ENCODE assay signal across 22 mouse cellular contexts in the genomic region with DNA sequence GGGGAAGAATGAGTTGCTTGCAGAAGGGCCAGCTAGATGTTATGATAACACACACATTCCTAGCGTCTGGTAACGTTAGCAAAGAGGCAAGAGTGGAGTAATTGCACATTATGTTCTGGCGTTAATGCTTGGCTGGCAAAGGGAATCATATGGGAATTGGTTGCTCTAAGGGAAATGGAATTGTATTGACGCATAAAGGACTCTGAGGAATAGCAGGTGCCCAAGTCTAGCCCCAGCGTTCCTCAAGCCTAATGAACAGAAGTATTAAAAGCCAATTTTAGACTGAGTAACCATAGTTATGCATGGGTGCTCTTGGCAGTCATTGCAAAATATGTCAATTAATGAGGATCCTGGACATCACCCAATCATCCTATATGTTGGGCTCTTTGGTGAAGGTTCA. TPM values are rescaled to one million over a fixed set of nuclear protein-coding genes. Genes with fewer than 3 reads are reported as not detected.
DNase-seq lines count a peak whose midpoint lies in the region; ATAC-seq and TF ChIP-seq lines count a peak whose summit lies in the region.
"Had no signal": no experiment of that assay in that cellular context is flagged by ENCODE, and none has a peak within 500 bp of the region (broad histone marks: within the 10 kb centered on the region; RNA-seq: fewer than 3 reads in every experiment).

No protein-coding gene starts in this region.

- no peaks in the 10 kb centered on the region for H3K9me3 ChIP-seq in hindbrain, postnatal 0 days (ENCODE audit: low read length)
- no peaks in the 10 kb centered on the region for H3K9me3 ChIP-seq in hindbrain, embryonic 10.5 days
- H3K9me3 ChIP-seq in midbrain, postnatal 0 days (ENCODE audit: low read length): no peaks in the 10 kb centered on the region
- no peaks in the 10 kb centered on the region for H3K9me3 ChIP-seq in midbrain, embryonic 13.5 days
- H3K9me3 ChIP-seq in liver, embryonic 11.5 days (ENCODE audit: control insufficient read depth, low read length): no peaks in the 10 kb centered on the region
- H3K9me3 ChIP-seq: embryonic facial prominence, embryonic 10.5 days; forebrain, embryonic 10.5 days; heart, embryonic 13.5 days; hindbrain, embryonic 12.5 days had no signal

- ATAC-seq in hindbrain, postnatal 0 days: no peak
- ATAC-seq in midbrain, postnatal 0 days (ENCODE audit: low FRiP score): no peak
- ATAC-seq in midbrain, embryonic 13.5 days: no peak
- no peak for ATAC-seq in liver, embryonic 11.5 days (replicated peaks; ENCODE audit: low FRiP score)
- ATAC-seq: activated CD4-positive, CD25-positive, alpha-beta regulatory T cell, adult 4 months; intestine, embryonic 16.5 days; Patski had no signal

- no peak overlapping the region for H3K9ac ChIP-seq in hindbrain, postnatal 0 days (replicated peaks; ENCODE audit: low read length)
- H3K9ac ChIP-seq in midbrain, postnatal 0 days (replicated peaks; ENCODE audit: low read length, poor library complexity, severe bottlenecking): no peak overlapping the region
- no peak overlapping the region for H3K9ac ChIP-seq in midbrain, embryonic 13.5 days (replicated peaks)
- no peak overlapping the region for H3K9ac ChIP-seq in liver, embryonic 11.5 days (ENCODE audit: low read depth, low read length)
- H3K9ac ChIP-seq: heart, embryonic 13.5 days; hindbrain, embryonic 12.5 days had no signal

- H3K4me1 ChIP-seq in hindbrain, postnatal 0 days (ENCODE audit: insufficient read depth, low read length): no peaks in the 10 kb centered on the region
- H3K4me1 ChIP-seq in hindbrain, embryonic 10.5 days (replicated peaks): no peaks in the 10 kb centered on the region
- no peaks in the 10 kb centered on the region for H3K4me1 ChIP-seq in midbrain, postnatal 0 days (ENCODE audit: insufficient read depth, low read length)
- no peaks in the 10 kb centered on the region for H3K4me1 ChIP-seq in midbrain, embryonic 13.5 days (replicated peaks)
- H3K4me1 ChIP-seq in liver, embryonic 11.5 days (replicated peaks; ENCODE audit: control insufficient read depth, insufficient read depth, low read length): no peaks in the 10 kb centered on the region
- H3K4me1 ChIP-seq: embryonic facial prominence, embryonic 10.5 days; forebrain, embryonic 10.5 days; heart, embryonic 13.5 days; hindbrain, embryonic 12.5 days had no signal

- no peaks in the 10 kb centered on the region for H3K27me3 ChIP-seq in hindbrain, postnatal 0 days (ENCODE audit: insufficient read depth, low read length)
- no peaks in the 10 kb centered on the region for H3K27me3 ChIP-seq in hindbrain, embryonic 10.5 days (ENCODE audit: insufficient read depth, poor library complexity, severe bottlenecking)
- no peaks in the 10 kb centered on the region for H3K27me3 ChIP-seq in midbrain, postnatal 0 days (ENCODE audit: insufficient read depth, low read length)
- H3K27me3 ChIP-seq in midbrain, embryonic 13.5 days: no peaks in the 10 kb centered on the region
- H3K27me3 ChIP-seq in liver, embryonic 11.5 days (replicated peaks; ENCODE audit: control insufficient read depth, insufficient read depth, low read length): no peaks in the 10 kb centered on the region
- H3K27me3 ChIP-seq: heart, embryonic 13.5 days; hindbrain, embryonic 12.5 days; Patski had no signal

- H3K4me3 ChIP-seq in hindbrain, postnatal 0 days (ENCODE audit: low read length): no peak overlapping the region
- no peak overlapping the region for H3K4me3 ChIP-seq in hindbrain, embryonic 10.5 days
- H3K4me3 ChIP-seq in midbrain, postnatal 0 days (ENCODE audit: low read depth, low read length): no peak overlapping the region
- no peak overlapping the region for H3K4me3 ChIP-seq in midbrain, embryonic 13.5 days (replicated peaks)
- no peak overlapping the region for H3K4me3 ChIP-seq in liver, embryonic 11.5 days (ENCODE audit: low read depth, low read length)
- H3K4me3 ChIP-seq: embryonic facial prominence, embryonic 10.5 days; forebrain, embryonic 10.5 days; gastrocnemius, adult 2 months; heart, embryonic 13.5 days; hindbrain, embryonic 12.5 days had no signal

- WGBS in hindbrain, postnatal 0 days: 46% methylated on average over 5 of the region's 5 CpGs
- WGBS in hindbrain, embryonic 10.5 days: 81% methylated on average over 5 of the region's 5 CpGs
- WGBS in midbrain, postnatal 0 days: 78% methylated on average over 5 of the region's 5 CpGs
- WGBS in midbrain, embryonic 13.5 days: 87% methylated on average over 5 of the region's 5 CpGs
- 71% methylated on average over 5 of the region's 5 CpGs for WGBS in liver, embryonic 11.5 days

- H3K4me2 ChIP-seq in hindbrain, postnatal 0 days (ENCODE audit: low read depth, low read length): no peak overlapping the region
- H3K4me2 ChIP-seq in midbrain, postnatal 0 days (ENCODE audit: low read depth, low read length, poor library complexity, severe bottlenecking): no peak overlapping the region
- H3K4me2 ChIP-seq in midbrain, embryonic 13.5 days (replicated peaks): no peak overlapping the region
- H3K4me2 ChIP-seq in liver, embryonic 11.5 days: no peak overlapping the region
- H3K4me2 ChIP-seq: heart, embryonic 13.5 days; hindbrain, embryonic 12.5 days had no signal

- no peak overlapping the region for H3K27ac ChIP-seq in hindbrain, postnatal 0 days
- H3K27ac ChIP-seq in hindbrain, embryonic 10.5 days: no peak overlapping the region
- no peak overlapping the region for H3K27ac ChIP-seq in midbrain, postnatal 0 days (ENCODE audit: low read depth, low read length)
- no peak overlapping the region for H3K27ac ChIP-seq in midbrain, embryonic 13.5 days
- H3K27ac ChIP-seq in liver, embryonic 11.5 days (ENCODE audit: low read depth, low read length): no peak overlapping the region
- H3K27ac ChIP-seq: embryonic facial prominence, embryonic 10.5 days; forebrain, embryonic 10.5 days; gastrocnemius, adult 2 months; heart, embryonic 13.5 days; hindbrain, embryonic 12.5 days had no signal

- DNase-seq in adrenal gland, postnatal 14 days: peak; percentile 40
- no peak for DNase-seq in adrenal gland, postnatal 25 days
- peak; percentile 40 for DNase-seq in hindbrain, postnatal 0 days (ENCODE audit: low spot score)
- DNase-seq in hindbrain, embryonic 10.5 days (ENCODE audit: low spot score): no peak
- peak; percentile 53 for DNase-seq in midbrain, postnatal 0 days (ENCODE audit: low spot score)
- peak; percentile 51 for DNase-seq in gonadal fat pad, adult 2 months (ENCODE audit: low read depth)
- no peak for DNase-seq in liver, embryonic 11.5 days (ENCODE audit: low spot score)
- DNase-seq: adrenal gland, adult 8-10 months; cerebellum, adult 2 months; cerebellum, postnatal 10 days; gastrocnemius, adult 2 months; gastrocnemius, postnatal 25 days; heart, adult 11 months; heart, postnatal 36 days had no signal

- H3K36me3 ChIP-seq in hindbrain, postnatal 0 days (ENCODE audit: insufficient read depth, low read length): no peaks in the 10 kb centered on the region
- no peaks in the 10 kb centered on the region for H3K36me3 ChIP-seq in hindbrain, embryonic 10.5 days
- no peaks in the 10 kb centered on the region for H3K36me3 ChIP-seq in midbrain, postnatal 0 days (ENCODE audit: insufficient read depth, low read length)
- H3K36me3 ChIP-seq in midbrain, embryonic 13.5 days: no peaks in the 10 kb centered on the region
- no peaks in the 10 kb centered on the region for H3K36me3 ChIP-seq in liver, embryonic 11.5 days (ENCODE audit: control insufficient read depth, insufficient read depth, low read length)
- H3K36me3 ChIP-seq: embryonic facial prominence, embryonic 10.5 days; forebrain, embryonic 10.5 days; heart, embryonic 13.5 days; hindbrain, embryonic 12.5 days had no signal

- TF ChIP-seq CTCF in hindbrain, postnatal 0 days (IDR thresholded peaks at IDR 0.05; ENCODE audit: low read depth): no peak
- TF ChIP-seq CTCF in midbrain, postnatal 0 days (IDR thresholded peaks at IDR 0.05): no peak

RNA-seq across cellular contexts. Expression of a gene that starts 50.1 kb away (rescaled TPM):
- total RNA-seq in adrenal gland, postnatal 14 days (2021): 3.1 and 3.6 TPM in 2 replicates
- 1.1 TPM in 1 of 2 replicates, not detected in the other for total RNA-seq in adrenal gland, postnatal 25 days (2021)
- total RNA-seq in hindbrain, postnatal 0 days (2014; rRNA removed): 0.14 and 0.58 TPM in 2 replicates
- polyA plus RNA-seq in hindbrain, postnatal 0 days (2015; fragmentation: Nextera tagmentation; extraction: Ambion mirVana): 0.15 and 0.19 TPM in 2 replicates
- polyA plus RNA-seq in hindbrain, embryonic 10.5 days (2016; fragmentation: Nextera tagmentation; extraction: Ambion mirVana): 0.13 and 0.30 TPM in 2 replicates
- 0.47 and 0.49 TPM in 2 replicates for total RNA-seq in midbrain, postnatal 0 days (2014; rRNA removed)
- polyA plus RNA-seq in midbrain, postnatal 0 days (2015; fragmentation: Nextera tagmentation; extraction: Ambion mirVana): 0.09 and 0.16 TPM in 2 replicates
- not detected in 2 replicates for polyA plus RNA-seq in midbrain, embryonic 13.5 days (2015; fragmentation: Nextera tagmentation; extraction: Ambion mirVana)
- polyA plus RNA-seq in gonadal fat pad, adult 2 months (2012; rRNA removed): 1.0 and 1.1 TPM in 2 replicates
- 0.23 and 0.52 TPM in 2 replicates for polyA plus RNA-seq in liver, embryonic 11.5 days (2014; fragmentation: Nextera tagmentation; extraction: Ambion mirVana)
- polyA plus RNA-seq: forebrain, embryonic 10.5 days had no signal

Comparison
In these comparisons a context has a peak if more than half of its experiments do, and no peak if none do; other contexts are left out.
1. DNase-seq: peak in adrenal gland, postnatal 14 days (single experiment), hindbrain, postnatal 0 days (single experiment), midbrain, postnatal 0 days (single experiment) and gonadal fat pad, adult 2 months (single experiment); none in adrenal gland, postnatal 25 days (single experiment), hindbrain, embryonic 10.5 days (single experiment) and liver, embryonic 11.5 days (single experiment).